Mouse (Mus musculus) frontal cortex, postnatal 10 days (tissue): ENCODE results near the gene S100a11.
"Not testable (repeated sequence)": the region's sequence is repeated elsewhere in the genome, so short reads cannot be mapped to it uniquely, and the experiment has no call there.

ENCODE experiments used
- DNase-seq, 2 experiments: peaks; one replicate each; pipeline ENCODE4 v3.0.0; 2022; ENCODE audit warnings: low spot score in 2 of 2, mixed read lengths in 1 of 2

The S100a11 gene

GRCm38 (mm10) chr3:93521462-93522057 lies 1.3 kb downstream of the S100a11 start:
- DNase-seq = no peak

- DNase-seq = peak in 1 of 2 experiments; percentile 42
Measured at GRCm38 (mm10) chr3:93522611-93523010, 2.3 kb downstream of the S100a11 start.

- DNase-seq = no peak
Measured at GRCm38 (mm10) chr3:93527300-93527699, 7.0 kb downstream of the S100a11 start.

- no peak for DNase-seq
Measured at GRCm38 (mm10) chr3:93528807-93529206, 8.5 kb downstream of the S100a11 start.

- DNase-seq = no peak
Measured at GRCm38 (mm10) chr3:93537068-93537576, 16.8 kb downstream of the S100a11 start.

GRCm38 (mm10) chr3:93538486-93538885 lies 18.2 kb downstream of the S100a11 start:
- DNase-seq = no peak

- no peak for DNase-seq
Measured at GRCm38 (mm10) chr3:93541501-93541900, 21.2 kb downstream of the S100a11 start.

- not testable (repeated sequence) for DNase-seq
Measured at GRCm38 (mm10) chr3:93544170-93544569, 23.9 kb downstream of the S100a11 start.

GRCm38 (mm10) chr3:93547099-93547648 lies 26.9 kb downstream of the S100a11 start:
- DNase-seq = peak; percentile 46 to 67

GRCm38 (mm10) chr3:93547749-93548540 lies 27.7 kb downstream of the S100a11 start:
- no peak for DNase-seq

GRCm38 (mm10) chr3:93548541-93549266 lies 28.4 kb downstream of the S100a11 start:
- no peak for DNase-seq

- no peak for DNase-seq
Measured at GRCm38 (mm10) chr3:93549986-93550385, 29.7 kb downstream of the S100a11 start.

- DNase-seq = no peak
Measured at GRCm38 (mm10) chr3:93551950-93552901, 31.9 kb downstream of the S100a11 start.

- DNase-seq = no peak
Measured at GRCm38 (mm10) chr3:93553311-93553710, 33.0 kb downstream of the S100a11 start.

- no peak for DNase-seq
Measured at GRCm38 (mm10) chr3:93553765-93554378, 33.6 kb downstream of the S100a11 start.

- no peak for DNase-seq
Measured at GRCm38 (mm10) chr3:93554379-93554980, 34.2 kb downstream of the S100a11 start.

- DNase-seq = peak in 1 of 2 experiments; percentile 22
Measured at GRCm38 (mm10) chr3:93554981-93555877, 34.9 kb downstream of the S100a11 start, which contains the start of gene S100a10. Gene S100a10, plus strand, starts transcription at chr3:93555080.

GRCm38 (mm10) chr3:93555878-93556254 lies 35.6 kb downstream of the S100a11 start:
- no peak for DNase-seq

GRCm38 (mm10) chr3:93556599-93556998 lies 36.3 kb downstream of the S100a11 start:
- DNase-seq = no peak
